Mouse (Mus musculus): ENCODE results near the gene Cd274. TPM values are rescaled to one million over a fixed set of nuclear protein-coding genes. Genes with fewer than 3 reads are reported as not detected.

Gene Cd274
- polyA plus RNA-seq, 1 experiment, result 52.6 TPM

DNA sequence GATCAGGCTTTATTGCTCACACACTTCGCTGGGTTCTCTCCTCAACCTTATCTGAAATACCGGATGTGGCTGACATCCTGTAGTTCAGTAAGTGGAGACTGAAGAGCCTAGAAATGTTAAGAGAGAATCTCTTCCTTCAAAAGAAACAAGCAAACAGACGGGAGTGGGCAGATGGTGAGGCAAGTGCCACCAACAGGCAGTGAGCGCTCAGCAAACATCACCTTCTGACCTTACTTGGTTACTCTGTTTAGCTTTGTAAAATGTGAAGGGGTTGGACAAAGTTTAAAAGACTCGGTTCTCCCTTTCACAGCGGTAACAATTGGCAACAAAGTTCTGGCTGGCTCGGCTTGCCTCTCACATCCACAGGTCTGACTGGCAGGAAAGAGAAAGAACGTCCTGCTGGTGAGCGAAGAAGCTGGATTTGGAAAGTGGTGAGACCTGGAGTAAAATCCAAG, 51.4 kb downstream of the Cd274 start:
- Histone ChIP-seq H3K27ac (replicated peaks; ENCODE audit: low read depth, low read length) (peak overlapping the region; percentile 92), H3K4me3 (ENCODE audit: insufficient read depth, low read depth, low read length) (no peak overlapping the region), H3K4me1 (ENCODE audit: control insufficient read depth, insufficient read depth, insufficient read length, low read length) (peaks cover 15% of the 10 kb centered on the region)

DNA sequence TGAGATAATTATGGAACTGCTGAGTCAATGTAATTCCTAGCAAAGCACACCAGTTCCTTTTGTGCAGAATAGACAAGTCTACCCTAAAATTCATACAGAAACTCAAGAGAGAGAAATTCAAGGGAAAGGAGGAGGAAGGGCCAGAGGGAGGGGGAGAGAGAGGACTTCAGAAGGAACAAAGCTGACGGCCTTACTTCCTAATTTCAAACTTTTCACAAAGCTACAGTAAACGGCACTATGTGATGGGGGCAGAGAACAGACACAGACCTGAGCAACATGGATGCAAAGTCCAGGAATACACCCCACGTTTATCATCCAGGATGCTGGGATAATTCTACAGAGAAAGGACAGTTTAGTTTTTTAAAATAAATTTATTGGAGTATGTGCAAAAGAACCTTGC, 52.3 kb downstream of the Cd274 start:
- Histone ChIP-seq H3K27ac (replicated peaks; ENCODE audit: low read depth, low read length) (peak overlapping the region; percentile 23; the same call in 1 of the 2 replicates), H3K4me1 (ENCODE audit: control insufficient read depth, insufficient read depth, insufficient read length, low read length) (peaks cover 15% of the 10 kb centered on the region)

DNA sequence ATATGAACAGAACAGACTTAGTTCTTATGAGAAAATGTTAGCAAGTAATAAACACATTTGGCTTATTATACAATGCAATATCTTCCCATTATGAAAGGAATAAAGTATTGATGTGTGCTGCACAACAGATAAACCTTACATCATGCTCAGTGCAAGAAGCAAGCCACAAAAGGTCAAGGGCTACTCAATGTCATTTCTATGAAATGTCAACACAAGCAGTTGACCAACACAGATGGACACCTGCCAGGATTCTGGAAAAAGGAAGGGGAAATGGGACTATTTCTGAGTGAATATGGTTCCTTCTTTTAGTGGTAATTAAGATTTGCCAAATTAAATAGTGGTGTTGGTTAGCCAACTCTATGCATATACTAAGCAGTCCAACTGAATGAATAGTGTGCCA, 52.7 kb downstream of the Cd274 start:
- Histone ChIP-seq H3K4me3 (ENCODE audit: insufficient read depth, low read depth, low read length) (no peak overlapping the region), H3K27ac (replicated peaks; ENCODE audit: low read depth, low read length) (no peak overlapping the region), H3K4me1 (ENCODE audit: control insufficient read depth, insufficient read depth, insufficient read length, low read length) (peaks cover 15% of the 10 kb centered on the region)

More for the DNA sequence above, 52.3 kb downstream of the Cd274 start:
- no peak overlapping the region for H3K4me3 ChIP-seq (ENCODE audit: insufficient read depth, low read depth, low read length)

GRCm38 (mm10) chr19:29420397-29420796, 53.1 kb downstream of the Cd274 start:
- Histone ChIP-seq H3K27ac (replicated peaks; ENCODE audit: low read depth, low read length) (peak overlapping the region; percentile 26), H3K4me3 (ENCODE audit: insufficient read depth, low read depth, low read length) (no peak overlapping the region), H3K4me1 (ENCODE audit: control insufficient read depth, insufficient read depth, insufficient read length, low read length) (peaks cover 15% of the 10 kb centered on the region)

DNA sequence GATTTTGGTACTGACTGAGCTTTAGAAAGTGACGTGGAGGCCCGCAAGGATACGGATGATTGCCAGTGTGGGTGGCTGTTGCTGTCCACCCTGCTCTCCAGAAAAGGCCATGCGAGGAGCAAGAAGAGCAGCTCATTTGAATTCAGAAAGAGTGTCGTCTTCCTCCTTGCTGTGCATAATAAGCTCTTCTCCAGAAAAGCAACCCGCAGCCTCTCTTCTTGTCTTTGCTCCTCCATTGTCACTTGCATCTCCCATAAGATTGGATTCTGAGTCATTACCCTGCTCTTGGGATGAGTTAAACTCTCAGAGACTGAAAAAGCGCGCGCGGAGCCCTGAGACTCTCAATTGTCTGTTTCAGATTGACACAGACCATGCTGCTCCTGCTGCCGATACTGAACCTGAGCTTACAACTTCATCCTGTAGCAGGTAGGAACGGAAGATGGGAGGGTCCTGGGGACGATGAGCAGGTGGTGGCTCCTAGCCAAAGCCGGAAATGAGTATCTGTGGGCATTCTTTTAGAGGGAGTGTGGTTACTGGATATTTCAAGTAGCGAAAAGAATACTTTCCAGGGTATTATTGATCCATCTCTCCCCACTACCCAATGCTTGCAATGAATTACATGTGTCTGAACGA, 54.9 kb downstream of the Cd274 start:
- no peak overlapping the region for H3K27ac ChIP-seq (replicated peaks; ENCODE audit: low read depth, low read length)
- H3K4me3 ChIP-seq (ENCODE audit: insufficient read depth, low read depth, low read length), result no peak overlapping the region
- peaks cover 15% of the 10 kb centered on the region for H3K4me1 ChIP-seq (ENCODE audit: control insufficient read depth, insufficient read depth, insufficient read length, low read length)

DNA sequence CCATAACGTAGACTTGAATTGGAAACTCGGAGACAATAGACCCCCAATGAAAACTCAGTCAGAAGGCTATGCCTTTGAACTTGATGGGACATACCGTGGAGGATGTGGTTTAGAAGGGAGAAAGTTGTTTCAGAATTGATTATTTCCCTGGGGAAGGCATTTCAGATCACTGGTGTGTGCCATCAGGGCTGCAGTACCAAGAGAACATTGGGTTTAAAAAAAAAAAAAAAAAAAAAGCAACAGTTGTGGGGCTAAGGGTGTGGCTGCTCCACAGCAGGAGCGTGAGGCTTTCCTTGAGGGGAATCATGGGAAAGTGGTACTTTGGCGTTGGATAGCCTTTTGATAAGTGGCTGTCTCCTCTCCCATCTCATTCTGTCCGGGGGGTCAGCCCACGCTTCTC, 55.5 kb downstream of the Cd274 start:
- H3K4me1 ChIP-seq (ENCODE audit: control insufficient read depth, insufficient read depth, insufficient read length, low read length), result peaks cover 11% of the 10 kb centered on the region
- no peak overlapping the region for H3K4me3 ChIP-seq (ENCODE audit: insufficient read depth, low read depth, low read length)
- no peak overlapping the region for H3K27ac ChIP-seq (replicated peaks; ENCODE audit: low read depth, low read length)

DNA sequence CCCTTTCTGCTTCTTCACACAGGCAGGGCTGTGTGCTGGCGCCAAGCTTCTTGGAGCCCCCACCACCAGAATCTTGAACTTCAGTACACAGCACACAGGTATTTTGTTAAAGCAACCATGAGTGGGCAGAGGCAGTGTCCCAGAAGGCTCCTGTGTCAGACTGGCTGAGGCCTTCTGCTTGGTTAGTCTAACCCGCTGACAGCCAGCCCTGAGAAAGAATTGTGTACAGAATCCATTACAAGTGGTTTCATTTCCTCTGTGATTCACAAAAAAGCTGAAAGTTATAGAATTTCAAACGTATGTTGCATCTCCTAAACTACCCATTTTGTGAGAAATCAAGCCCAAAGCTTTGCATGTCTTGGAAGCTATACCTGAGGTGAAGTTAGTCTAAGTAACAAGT, 63.3 kb downstream of the Cd274 start:
- no peak overlapping the region for H3K4me3 ChIP-seq (ENCODE audit: insufficient read depth, low read depth, low read length)

GRCm38 (mm10) chr19:29430953-29431352, 63.7 kb downstream of the Cd274 start:
- H3K27ac ChIP-seq (replicated peaks; ENCODE audit: low read depth, low read length), result no peak overlapping the region
- H3K4me3 ChIP-seq (ENCODE audit: insufficient read depth, low read depth, low read length), result no peak overlapping the region
- H3K4me1 ChIP-seq (ENCODE audit: control insufficient read depth, insufficient read depth, insufficient read length, low read length), result no peaks in the 10 kb centered on the region

More for the DNA sequence above, 63.3 kb downstream of the Cd274 start:
- Histone ChIP-seq H3K27ac (replicated peaks; ENCODE audit: low read depth, low read length) (no peak overlapping the region), H3K4me1 (ENCODE audit: control insufficient read depth, insufficient read depth, insufficient read length, low read length) (no peaks in the 10 kb centered on the region)

DNA sequence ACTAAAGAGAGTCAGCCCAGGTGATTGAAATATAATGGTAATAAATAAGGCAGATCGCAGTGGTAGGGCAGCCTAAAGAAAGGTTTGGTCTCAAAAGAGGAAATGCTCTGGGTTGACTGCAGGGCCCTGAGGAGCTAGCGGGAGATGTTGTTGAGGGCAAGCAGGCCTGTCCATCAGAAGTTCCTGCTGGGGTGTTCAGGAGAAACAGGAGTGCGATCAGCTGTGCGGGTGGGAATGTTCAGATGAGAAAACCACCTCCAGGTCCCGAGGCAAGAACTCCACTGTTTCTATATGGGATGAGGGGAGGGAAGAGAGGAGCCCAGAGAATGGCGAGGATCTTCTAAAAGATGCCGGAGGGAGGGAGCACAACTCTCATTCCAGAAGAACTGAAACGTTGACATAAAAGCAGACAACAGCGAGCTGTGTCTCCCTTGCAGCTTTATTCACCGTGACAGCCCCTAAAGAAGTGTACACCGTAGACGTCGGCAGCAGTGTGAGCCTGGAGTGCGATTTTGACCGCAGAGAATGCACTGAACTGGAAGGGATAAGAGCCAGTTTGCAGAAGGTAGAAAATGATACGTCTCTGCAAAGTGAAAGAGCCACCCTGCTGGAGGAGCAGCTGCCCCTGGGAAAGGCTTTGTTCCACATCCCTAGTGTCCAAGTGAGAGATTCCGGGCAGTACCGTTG, 69.7 kb downstream of the Cd274 start:
- 0 out of 2 replicates have a peak overlapping the region, but pooled peaks have one; percentile 3 for H3K27ac ChIP-seq (replicated peaks; ENCODE audit: low read depth, low read length)
- peaks cover 10% of the 10 kb centered on the region for H3K4me1 ChIP-seq (ENCODE audit: control insufficient read depth, insufficient read depth, insufficient read length, low read length)
- no peak overlapping the region for H3K4me3 ChIP-seq (ENCODE audit: insufficient read depth, low read depth, low read length)

Other genes starting within 250 kb of the Cd274 start
- gene Jak2, start 115.6 kb upstream of the Cd274 start, polyA plus RNA-seq (2012; ENCODE audit: insufficient read depth, insufficient read length, missing spikeins), result 9.3 and 11.6 TPM in 2 replicates
- gene Insl6, start 42.1 kb upstream of the Cd274 start, polyA plus RNA-seq (2012; ENCODE audit: insufficient read depth, insufficient read length, missing spikeins), result 8.0 and 8.2 TPM in 2 replicates
- not detected in 2 replicates for gene Rln1, start 32.8 kb upstream of the Cd274 start, polyA plus RNA-seq (2012; ENCODE audit: insufficient read depth, insufficient read length, missing spikeins)
- 118 and 119 TPM in 2 replicates for gene Plgrkt, start 65 bp upstream of the Cd274 start, polyA plus RNA-seq (2012; ENCODE audit: insufficient read depth, insufficient read length, missing spikeins)
- not detected in 2 replicates for gene Pdcd1lg2, start 43.5 kb downstream of the Cd274 start, polyA plus RNA-seq (2012; ENCODE audit: insufficient read depth, insufficient read length, missing spikeins)
- 21.6 and 23.3 TPM in 2 replicates for gene Ric1, start 154.8 kb downstream of the Cd274 start, polyA plus RNA-seq (2012; ENCODE audit: insufficient read depth, insufficient read length, missing spikeins)